Mouse (Mus musculus): ENCODE data around the gene Zbtb20. TPM values are rescaled to one million over a fixed set of nuclear protein-coding genes. Genes with fewer than 3 reads are reported as not detected.

The Zbtb20 gene
- total and polyA plus RNA-seq, 3 experiments, result 31.1 to 199 (median 161) TPM

GRCm38 (mm10) chr16:43399428-43399827, 523.7 kb downstream of the Zbtb20 start:
- H3K79me2 ChIP-seq (replicated peaks; ENCODE audit: control insufficient read depth, insufficient read depth, low read length), result peaks cover 4% of the 10 kb centered on the region
- no peak overlapping the region for H3K4me3 ChIP-seq
- H3K4me1 ChIP-seq (ENCODE audit: control insufficient read depth, insufficient read depth, low read length), result peaks cover 22% of the 10 kb centered on the region
- TF ChIP-seq POLR2A (IDR thresholded peaks at IDR 0.05; ENCODE audit: insufficient read depth, low read depth, low read length) (no peak), CTCF (IDR thresholded peaks at IDR 0.05) (no peak), EP300 (IDR thresholded peaks at IDR 0.05; ENCODE audit: insufficient read depth, low read depth, low read length) (no peak)
- no peak overlapping the region for H3K9ac ChIP-seq (ENCODE audit: low read depth, low read length)
- intact Hi-C loops (cut with DNase I), result loop anchor here (5.0 kb wide), 2 partner anchors 33 to 173 kb away; no protein-coding TSS in a partner anchor
- peaks cover 31% of the 10 kb centered on the region for H3K36me3 ChIP-seq (ENCODE audit: control insufficient read depth, insufficient read depth, low read length)
- H3K27ac ChIP-seq, result no peak overlapping the region
- no peak for DNase-seq
- no peaks in the 10 kb centered on the region for H3K27me3 ChIP-seq (ENCODE audit: control insufficient read depth, insufficient read depth, low read length)

- H3K36me3 ChIP-seq (ENCODE audit: control insufficient read depth, insufficient read depth, low read length), result peaks cover 27% of the 10 kb centered on the region
- intact Hi-C loops (cut with DNase I), result no loop called here
- H3K79me2 ChIP-seq (replicated peaks; ENCODE audit: control insufficient read depth, insufficient read depth, low read length), result peaks cover 2% of the 10 kb centered on the region
- H3K27ac ChIP-seq, result no peak overlapping the region
- TF ChIP-seq POLR2A (IDR thresholded peaks at IDR 0.05; ENCODE audit: insufficient read depth, low read depth, low read length) (no peak), EP300 (IDR thresholded peaks at IDR 0.05; ENCODE audit: insufficient read depth, low read depth, low read length) (no peak), CTCF (IDR thresholded peaks at IDR 0.05) (no peak)
- H3K9ac ChIP-seq (ENCODE audit: low read depth, low read length), result no peak overlapping the region
- H3K4me1 ChIP-seq (ENCODE audit: control insufficient read depth, insufficient read depth, low read length), result peaks cover 17% of the 10 kb centered on the region
- no peaks in the 10 kb centered on the region for H3K27me3 ChIP-seq (ENCODE audit: control insufficient read depth, insufficient read depth, low read length)
- DNase-seq, result no peak
- no peak overlapping the region for H3K4me3 ChIP-seq
These were observed 524.4 kb downstream of the Zbtb20 start for GRCm38 (mm10) chr16:43400046-43400445.

DNA sequence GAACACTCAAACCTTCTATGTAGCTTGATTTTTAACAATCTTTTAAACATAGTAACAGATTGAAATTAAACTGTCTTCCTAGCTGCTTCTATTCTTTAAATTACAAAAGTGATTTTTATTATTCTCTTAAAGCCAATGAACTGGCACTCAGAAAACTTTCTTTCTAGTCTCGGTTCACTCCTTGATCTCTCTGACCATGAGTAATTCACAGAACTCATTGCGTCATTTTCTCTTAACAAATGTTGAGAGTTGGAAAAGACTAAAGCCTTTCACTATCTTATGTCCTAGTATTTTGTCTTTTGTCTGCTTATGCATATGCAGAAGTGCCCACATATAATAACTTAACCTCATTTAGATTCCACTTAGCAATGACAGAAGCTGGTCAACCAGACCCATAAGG, 525.3 kb downstream of the Zbtb20 start:
- Histone ChIP-seq H3K4me1 (ENCODE audit: control insufficient read depth, insufficient read depth, low read length) (peaks cover 17% of the 10 kb centered on the region), H3K27me3 (ENCODE audit: control insufficient read depth, insufficient read depth, low read length) (no peaks in the 10 kb centered on the region), H3K9ac (ENCODE audit: low read depth, low read length) (no peak overlapping the region), H3K27ac (no peak overlapping the region), H3K79me2 (replicated peaks; ENCODE audit: control insufficient read depth, insufficient read depth, low read length) (peaks cover 2% of the 10 kb centered on the region), H3K4me3 (no peak overlapping the region), H3K36me3 (ENCODE audit: control insufficient read depth, insufficient read depth, low read length) (peaks cover 24% of the 10 kb centered on the region)
- intact Hi-C loops (cut with DNase I), result no loop called here
- WGBS, result 84% methylated on average over 2 of the region's 2 CpGs
- DNase-seq, result no peak
- TF ChIP-seq CTCF (IDR thresholded peaks at IDR 0.05) (no peak), POLR2A (IDR thresholded peaks at IDR 0.05; ENCODE audit: insufficient read depth, low read depth, low read length) (no peak), EP300 (IDR thresholded peaks at IDR 0.05; ENCODE audit: insufficient read depth, low read depth, low read length) (no peak)

DNA sequence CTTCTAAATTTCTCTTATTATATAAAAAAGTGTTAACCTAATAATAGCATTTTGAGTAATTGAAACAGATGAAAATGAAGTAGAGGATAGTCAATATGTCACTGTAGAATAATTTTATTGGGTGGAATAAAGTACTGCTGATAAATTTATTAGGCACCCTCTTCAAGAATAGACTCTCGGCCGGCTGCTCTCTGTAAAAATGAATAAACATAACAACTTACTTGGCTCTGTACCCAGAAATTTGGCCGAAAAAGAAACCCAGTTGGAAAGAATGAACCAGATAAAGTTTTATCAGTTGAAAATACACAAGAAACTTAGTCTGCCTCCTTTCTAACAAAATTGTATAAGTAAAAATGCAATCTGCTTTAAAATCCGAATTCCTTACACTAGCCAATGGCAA, 527.2 kb downstream of the Zbtb20 start:
- peak overlapping the region; percentile 15 for H3K27ac ChIP-seq
- no peak for DNase-seq
- intact Hi-C loops (cut with DNase I), result no loop called here
- WGBS, result 28% methylated on average over 4 of the region's 4 CpGs
- peaks cover 21% of the 10 kb centered on the region for H3K4me1 ChIP-seq (ENCODE audit: control insufficient read depth, insufficient read depth, low read length)
- peaks cover 21% of the 10 kb centered on the region for H3K36me3 ChIP-seq (ENCODE audit: control insufficient read depth, insufficient read depth, low read length)
- TF ChIP-seq CTCF (IDR thresholded peaks at IDR 0.05), result no peak
- TF ChIP-seq EP300 (IDR thresholded peaks at IDR 0.05; ENCODE audit: insufficient read depth, low read depth, low read length), result no peak
- no peak for TF ChIP-seq POLR2A (IDR thresholded peaks at IDR 0.05; ENCODE audit: insufficient read depth, low read depth, low read length)
- no peak overlapping the region for H3K9ac ChIP-seq (ENCODE audit: low read depth, low read length)
- no peaks in the 10 kb centered on the region for H3K27me3 ChIP-seq (ENCODE audit: control insufficient read depth, insufficient read depth, low read length)
- no peak overlapping the region for H3K4me3 ChIP-seq
- peaks cover 4% of the 10 kb centered on the region for H3K79me2 ChIP-seq (replicated peaks; ENCODE audit: control insufficient read depth, insufficient read depth, low read length)

- Histone ChIP-seq H3K9ac (ENCODE audit: low read depth, low read length) (no peak overlapping the region), H3K4me1 (ENCODE audit: control insufficient read depth, insufficient read depth, low read length) (peaks cover 33% of the 10 kb centered on the region), H3K36me3 (ENCODE audit: control insufficient read depth, insufficient read depth, low read length) (peaks cover 36% of the 10 kb centered on the region), H3K27me3 (ENCODE audit: control insufficient read depth, insufficient read depth, low read length) (no peaks in the 10 kb centered on the region), H3K79me2 (replicated peaks; ENCODE audit: control insufficient read depth, insufficient read depth, low read length) (peaks cover 5% of the 10 kb centered on the region), H3K27ac (no peak overlapping the region), H3K4me3 (no peak overlapping the region)
- no peak for DNase-seq
- intact Hi-C loops (cut with DNase I), result loop anchor here (5.0 kb wide), 1 partner anchor 68 kb away; no protein-coding TSS in a partner anchor
- 89% methylated on average over 3 of the region's 3 CpGs for WGBS
- TF ChIP-seq POLR2A (IDR thresholded peaks at IDR 0.05; ENCODE audit: insufficient read depth, low read depth, low read length) (no peak), CTCF (IDR thresholded peaks at IDR 0.05) (no peak), EP300 (IDR thresholded peaks at IDR 0.05; ENCODE audit: insufficient read depth, low read depth, low read length) (no peak)
These were observed 529.4 kb downstream of the Zbtb20 start for GRCm38 (mm10) chr16:43405089-43405488.

DNA sequence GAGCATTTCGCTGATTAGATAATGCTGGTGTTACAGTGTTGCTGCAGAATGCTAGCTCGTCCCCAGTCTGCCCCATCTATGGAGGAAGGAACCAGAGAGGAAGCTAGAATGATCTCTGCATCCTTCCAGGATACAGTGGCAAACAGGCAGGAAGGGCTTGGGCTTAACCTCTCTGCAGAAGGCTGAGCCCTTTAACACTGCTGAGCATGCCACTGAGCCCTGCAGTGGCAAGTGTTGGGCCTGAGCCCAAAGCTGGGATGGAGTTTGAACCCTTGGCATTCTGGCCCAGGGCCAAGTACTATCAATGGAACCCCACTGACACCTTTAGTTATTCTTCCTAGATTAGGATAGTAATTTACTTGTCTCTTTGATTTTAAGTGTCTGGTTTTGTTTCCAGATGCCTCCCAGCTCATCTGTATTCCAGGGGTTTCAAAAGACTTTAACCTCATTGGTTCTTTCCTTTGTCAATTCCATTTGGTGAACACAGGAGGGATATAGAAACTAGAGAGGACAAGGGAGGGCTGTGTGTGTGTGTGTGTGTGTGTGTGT, 532.0 kb downstream of the Zbtb20 start:
- WGBS, result 20% methylated on average over 2 of the region's 2 CpGs

More for the DNA sequence above, 532.0 kb downstream of the Zbtb20 start:
- TF ChIP-seq POLR2A (IDR thresholded peaks at IDR 0.05; ENCODE audit: insufficient read depth, low read depth, low read length) (no peak), EP300 (IDR thresholded peaks at IDR 0.05; ENCODE audit: insufficient read depth, low read depth, low read length) (no peak), CTCF (IDR thresholded peaks at IDR 0.05) (no peak)
- H3K4me1 ChIP-seq (ENCODE audit: control insufficient read depth, insufficient read depth, low read length), result peaks cover 32% of the 10 kb centered on the region
- no peak overlapping the region for H3K4me3 ChIP-seq
- H3K27me3 ChIP-seq (ENCODE audit: control insufficient read depth, insufficient read depth, low read length), result no peaks in the 10 kb centered on the region
- DNase-seq, result peak in 1 of 2 experiments; percentile 34
- peaks cover 3% of the 10 kb centered on the region; the same call in 1 of the 2 replicates for H3K79me2 ChIP-seq (replicated peaks; ENCODE audit: control insufficient read depth, insufficient read depth, low read length)
- H3K36me3 ChIP-seq (ENCODE audit: control insufficient read depth, insufficient read depth, low read length), result peaks cover 34% of the 10 kb centered on the region
- intact Hi-C loops (cut with DNase I), result loop anchor here (5.0 kb wide), 1 partner anchor 70 kb away; no protein-coding TSS in a partner anchor
- peak overlapping the region; percentile 6 for H3K27ac ChIP-seq
- H3K9ac ChIP-seq (ENCODE audit: low read depth, low read length), result no peak overlapping the region

All from heart, adult 2 months (tissue).